Mouse (Mus musculus): ENCODE data around the gene Rilpl1. TPM values are rescaled to one million over a fixed set of nuclear protein-coding genes. Genes with fewer than 3 reads are reported as not detected.
"Not testable (repeated sequence)": the region's sequence is repeated elsewhere in the genome, so short reads cannot be mapped to it uniquely, and the experiment has no call there.

Gene Rilpl1
- 100 to 1,000 TPM; 179 to 263 (median 215) TPM for total RNA-seq (2022)

DNA sequence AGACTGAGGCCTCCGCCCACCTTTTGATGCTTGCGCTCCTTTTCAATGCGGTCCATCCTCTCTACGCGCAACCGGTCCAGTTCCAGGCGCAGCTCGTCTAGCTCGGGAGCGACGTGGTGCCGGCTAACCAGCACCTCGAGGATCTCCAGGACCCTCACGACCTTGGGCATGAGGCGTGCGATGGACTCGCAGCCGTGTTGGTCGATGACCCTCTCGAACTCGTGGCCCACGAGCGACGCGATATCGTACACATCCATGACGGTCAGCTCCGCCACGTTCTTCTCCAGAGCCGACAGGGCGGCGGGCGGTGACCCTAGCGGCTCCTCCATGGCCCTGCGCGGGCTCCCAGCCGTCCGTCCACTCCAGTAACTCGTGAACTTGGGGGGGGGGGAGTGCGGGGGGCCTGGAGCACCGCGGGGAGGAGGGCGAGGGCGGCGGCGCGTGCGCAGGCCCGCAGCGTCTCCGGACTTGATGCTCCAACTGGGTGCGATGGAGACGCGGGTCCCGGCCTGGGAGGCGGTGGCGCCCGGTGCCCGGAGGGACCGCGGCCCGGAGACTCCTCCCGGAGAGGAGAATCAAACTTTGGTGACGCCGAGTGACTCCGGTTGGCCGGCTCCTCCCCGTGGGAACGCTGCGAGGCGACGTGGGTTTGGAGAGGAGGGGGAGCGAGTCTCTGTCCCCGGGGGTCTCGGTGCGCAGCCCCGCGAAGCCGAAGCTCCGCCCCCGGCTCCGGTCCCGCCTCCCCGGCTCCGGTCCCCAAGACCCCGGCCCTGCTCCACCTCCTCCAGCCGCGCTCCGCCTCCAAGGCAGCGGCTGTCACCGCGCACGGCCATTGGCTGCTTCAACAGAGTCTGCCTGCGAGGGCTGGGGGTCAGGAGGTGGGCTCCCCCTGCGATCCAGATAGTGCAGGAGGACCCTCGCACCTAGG lies at the start of gene Rilpl1:
Gene Rilpl1 (minus strand): TSS at position 737 of the 928 bp plus-strand sequence.
- DNase-seq (ENCODE audit: low spot score): peak; percentile 84

DNA sequence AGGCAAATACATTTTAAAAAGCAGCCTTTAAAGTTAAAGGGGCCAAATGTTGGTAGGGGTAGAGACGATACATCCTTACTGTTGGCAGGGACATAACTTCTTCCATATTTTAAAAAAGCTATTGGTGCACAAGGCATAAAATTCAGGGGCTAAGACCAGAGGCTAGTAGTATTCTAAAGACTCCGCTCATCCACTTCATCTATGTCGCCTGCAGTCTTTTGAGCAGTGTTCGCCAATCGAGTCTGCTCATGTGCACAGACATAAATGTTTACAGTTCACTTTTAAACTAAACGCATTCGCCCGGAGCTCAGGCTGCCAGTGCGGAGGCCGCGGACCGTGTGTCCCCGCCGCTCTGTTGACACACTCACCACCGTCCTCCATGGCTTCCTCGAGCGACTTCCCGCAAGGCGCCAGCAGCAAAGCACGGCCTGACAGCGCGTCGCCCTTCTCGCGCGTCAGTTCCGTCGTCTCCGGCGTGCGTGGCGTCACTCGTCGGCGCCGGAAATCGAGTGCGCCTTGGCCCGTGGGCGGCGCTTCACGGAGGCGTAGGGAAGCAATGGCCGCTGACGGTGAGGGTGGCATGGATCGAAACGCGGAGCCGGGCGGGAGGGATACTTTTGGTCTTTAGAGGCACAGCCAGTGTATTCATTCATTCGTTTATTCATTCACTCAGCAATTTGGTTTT lies 47.6 kb upstream of the Rilpl1 start, which contains the start of the genes Eif2b1 and Gtf2h3:
Gene Eif2b1 (minus strand): TSS at position 499 of the 685 bp plus-strand sequence.
Gene Gtf2h3 (plus strand): TSS at position 508 of the 685 bp plus-strand sequence.
- DNase-seq (ENCODE audit: low spot score): peak; percentile 91

GRCm38 (mm10) chr5:124575467-124575866 lies 44.3 kb upstream of the Rilpl1 start:
- DNase-seq (ENCODE audit: low spot score): no peak

- no peak for DNase-seq (ENCODE audit: low spot score)
These were observed 39.9 kb upstream of the Rilpl1 start for GRCm38 (mm10) chr5:124571068-124571467.

GRCm38 (mm10) chr5:124555145-124555544 lies 24.0 kb upstream of the Rilpl1 start:
- no peak for DNase-seq (ENCODE audit: low spot score)

- no peak for DNase-seq (ENCODE audit: low spot score)
These were observed 22.4 kb upstream of the Rilpl1 start for GRCm38 (mm10) chr5:124553607-124554006.

GRCm38 (mm10) chr5:124552558-124553307 lies 21.5 kb upstream of the Rilpl1 start, which contains the start of gene Ddx55:
TSS of gene Ddx55 (plus strand) at chr5:124552864.
- DNase-seq (ENCODE audit: low spot score): peak; percentile 92

GRCm38 (mm10) chr5:124552094-124552472 lies 20.9 kb upstream of the Rilpl1 start:
- no peak for DNase-seq (ENCODE audit: low spot score)

DNA sequence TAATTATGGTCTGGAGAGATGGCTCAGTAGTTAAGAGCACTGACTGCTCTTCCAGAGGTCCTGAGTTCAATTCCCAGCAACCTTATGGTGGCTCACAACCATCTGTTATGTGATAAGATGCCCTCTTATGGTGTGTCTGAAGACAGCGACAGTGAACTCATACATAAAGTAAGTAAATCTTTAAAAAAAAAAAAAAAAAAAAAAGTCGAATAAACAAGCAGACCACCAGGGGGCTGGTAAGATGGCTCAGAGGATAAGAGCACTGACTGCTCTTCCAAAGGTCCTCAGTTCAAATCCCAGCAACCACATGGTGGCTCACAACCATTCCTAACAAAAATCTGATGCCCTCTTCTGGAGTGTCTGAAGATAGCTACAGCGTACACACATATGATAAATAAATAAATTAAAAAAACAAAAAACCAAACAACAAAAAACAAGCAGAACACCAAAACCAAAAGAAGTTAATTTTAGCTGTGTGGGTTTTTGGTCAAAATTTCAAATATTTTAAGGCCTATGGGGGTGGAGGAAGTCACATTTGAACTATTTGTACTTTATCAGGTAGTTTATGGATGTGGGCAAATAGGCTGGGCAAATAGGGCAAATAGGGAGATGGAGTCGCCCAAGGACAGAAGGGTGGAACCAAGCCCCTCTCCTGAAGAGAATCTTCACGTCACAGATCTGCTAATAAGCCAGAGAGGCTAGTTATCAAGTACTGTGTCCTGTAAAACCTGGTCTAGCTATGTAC lies 20.3 kb upstream of the Rilpl1 start:
- DNase-seq (ENCODE audit: low spot score): not testable (repeated sequence)

DNA sequence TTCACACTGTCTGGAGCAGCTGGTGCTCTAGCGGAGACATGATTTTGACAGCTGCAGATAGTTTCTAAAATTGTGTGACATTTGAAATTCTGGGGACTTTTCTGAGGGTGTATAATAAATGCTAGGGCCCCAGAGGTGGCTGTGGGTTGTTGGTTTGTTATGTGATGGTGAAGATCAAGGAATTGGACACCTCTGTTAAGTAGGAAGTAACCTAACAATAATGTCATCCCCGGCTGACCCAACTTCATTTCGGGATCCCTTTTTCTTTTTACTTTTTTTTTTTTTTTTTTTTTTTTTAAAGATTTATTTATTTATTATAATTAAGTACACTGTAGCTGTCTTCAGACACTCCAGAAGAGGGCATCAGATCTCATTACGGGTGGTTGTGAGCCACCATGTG lies 19.5 kb upstream of the Rilpl1 start:
- not testable (repeated sequence) for DNase-seq (ENCODE audit: low spot score)

DNA sequence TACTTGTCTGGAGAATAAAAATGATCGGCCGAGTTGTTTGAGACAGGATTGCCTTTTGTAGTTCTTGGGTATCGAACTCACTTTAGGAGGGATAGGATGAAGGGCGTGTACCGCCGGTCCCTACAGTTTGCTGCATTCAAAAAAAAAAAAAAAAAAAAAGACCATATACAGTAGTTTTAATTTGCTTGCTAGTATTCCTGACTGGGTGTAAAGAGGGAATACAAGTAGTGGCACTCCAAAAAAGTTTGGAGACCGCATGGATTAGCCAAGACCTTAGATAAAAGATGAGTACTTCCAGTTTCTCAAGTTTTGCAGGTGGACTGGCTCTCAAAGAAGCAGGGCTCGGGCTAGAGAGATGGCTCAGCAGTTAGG lies 10.4 kb upstream of the Rilpl1 start:
- no peak for DNase-seq (ENCODE audit: low spot score)

DNA sequence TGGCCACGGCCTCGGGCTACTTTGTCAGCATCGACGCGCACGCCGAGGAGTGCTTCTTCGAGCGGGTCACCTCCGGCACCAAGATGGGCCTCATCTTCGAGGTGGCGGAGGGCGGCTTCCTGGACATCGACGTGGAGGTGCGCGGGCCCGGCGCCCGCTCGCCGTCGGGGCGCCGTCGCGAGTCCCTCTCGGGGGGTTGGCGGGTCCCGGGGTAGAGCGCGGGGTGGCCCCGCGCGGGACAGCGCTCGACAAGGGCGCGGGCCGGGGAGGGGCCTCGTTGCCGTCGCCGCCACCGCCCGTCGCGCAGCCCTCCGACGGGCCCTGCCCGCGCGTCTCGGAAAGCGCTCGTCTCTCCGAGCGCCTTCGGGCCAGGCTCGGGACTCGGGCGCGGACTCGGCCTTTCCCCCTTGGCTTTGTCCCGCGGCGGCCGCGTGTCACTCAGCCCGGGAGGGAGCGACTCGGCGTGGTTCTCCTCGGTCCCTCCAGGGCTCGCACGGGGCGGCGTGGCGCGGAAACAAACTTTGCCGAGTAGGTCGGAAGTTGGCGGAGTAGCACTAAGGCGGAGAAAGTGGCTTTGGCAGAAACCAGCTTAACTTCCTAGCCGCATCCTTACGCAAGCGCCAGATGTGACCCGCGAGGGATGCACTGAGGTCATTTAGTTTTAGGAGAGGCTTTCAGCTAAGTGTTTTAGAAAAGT lies 9.9 kb upstream of the Rilpl1 start:
- DNase-seq (ENCODE audit: low spot score): peak; percentile 69

DNA sequence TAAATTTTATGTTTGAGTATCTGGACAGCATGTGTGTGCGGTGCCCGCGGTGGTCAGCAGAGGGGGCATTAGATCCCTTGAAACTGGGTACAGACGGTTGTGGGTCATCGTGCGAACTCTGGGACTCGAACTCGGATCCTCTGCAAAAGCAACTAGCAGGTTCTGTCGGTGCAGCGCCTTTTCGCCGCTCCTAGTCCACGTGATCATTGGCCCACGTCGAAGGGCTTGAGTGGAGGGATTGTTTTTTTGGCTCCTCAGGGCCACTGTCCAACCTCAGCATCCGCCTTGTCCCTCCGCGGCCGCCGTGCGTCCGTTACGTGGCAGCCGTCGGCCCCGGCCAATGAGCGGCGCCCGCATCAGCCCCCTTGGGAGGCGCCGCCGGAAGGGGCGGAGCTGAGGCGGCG lies 9.2 kb upstream of the Rilpl1 start, which contains the start of gene Tmed2:
Gene Tmed2 (plus strand): TSS at position 313 of the 404 bp plus-strand sequence.
- peak; percentile 97 for DNase-seq (ENCODE audit: low spot score)

GRCm38 (mm10) chr5:124539905-124540304 lies 8.7 kb upstream of the Rilpl1 start:
- DNase-seq (ENCODE audit: low spot score): no peak

DNA sequence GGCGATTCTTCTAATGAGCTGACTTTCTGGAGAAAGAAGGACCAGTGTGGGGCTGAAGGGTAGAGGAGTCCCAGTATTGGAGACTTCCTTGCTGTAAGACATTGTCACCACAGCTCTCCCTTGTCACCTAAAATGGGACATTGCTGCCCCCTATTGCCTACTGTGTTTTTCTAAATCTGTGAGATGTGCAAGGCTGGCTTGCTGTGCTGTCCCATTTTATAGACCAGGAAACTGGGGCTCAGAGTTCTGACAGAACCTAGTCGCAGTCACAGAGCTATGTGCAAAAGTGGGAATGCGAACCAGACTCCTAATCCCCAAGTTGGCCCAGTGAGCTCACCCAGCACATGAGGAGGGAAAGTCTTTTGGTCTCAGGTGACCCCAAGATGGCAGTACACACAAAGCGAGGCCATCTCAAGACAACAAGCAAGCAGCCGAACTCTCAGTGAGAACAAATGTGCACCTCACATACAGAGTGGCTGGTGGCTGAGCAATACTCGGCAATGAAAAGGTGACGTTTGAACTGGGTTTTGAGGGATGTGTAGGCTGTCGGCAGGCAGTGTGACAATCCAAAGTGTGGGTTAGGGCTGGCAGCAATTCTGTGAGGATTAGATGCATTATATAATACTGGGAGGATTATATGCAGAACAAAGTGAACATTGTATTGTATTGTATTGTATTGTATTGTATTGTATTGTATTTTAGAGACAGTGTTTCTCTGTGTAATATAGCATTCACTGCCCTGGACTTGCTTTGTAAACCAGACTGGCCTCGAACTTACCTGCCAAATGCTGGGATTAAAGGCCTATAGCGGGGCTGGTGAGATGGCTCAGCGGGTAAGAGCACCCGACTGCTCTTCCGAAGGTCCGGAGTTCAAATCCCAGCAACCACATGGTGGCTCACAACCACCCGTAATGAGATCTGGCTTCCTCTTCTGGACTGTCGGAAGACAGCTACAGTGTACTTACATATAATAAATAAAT lies 7.9 kb upstream of the Rilpl1 start:
- DNase-seq (ENCODE audit: low spot score): peak; percentile 82

DNA sequence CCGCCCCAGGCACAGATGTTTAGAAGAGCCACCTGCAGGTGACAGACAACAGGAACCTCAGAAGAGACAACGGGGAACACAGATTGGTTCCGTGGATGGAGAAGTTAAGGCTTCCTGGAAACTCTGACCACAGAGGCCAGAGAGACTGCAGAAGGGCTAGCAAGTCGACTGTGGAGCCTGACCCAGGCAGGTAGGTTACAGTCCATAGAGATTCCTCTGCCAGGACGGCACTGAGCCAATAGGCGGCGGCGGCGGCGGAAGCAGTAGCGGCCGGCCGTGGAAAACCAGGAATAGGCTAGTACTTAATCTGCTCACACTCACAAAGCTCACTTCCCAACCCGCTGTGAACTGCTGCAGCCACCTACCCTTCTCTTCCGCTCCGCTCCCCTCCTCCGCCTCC lies 5.6 kb upstream of the Rilpl1 start:
- peak; percentile 66 for DNase-seq (ENCODE audit: low spot score)

- no peak for DNase-seq (ENCODE audit: low spot score)
These were observed 3.8 kb upstream of the Rilpl1 start for GRCm38 (mm10) chr5:124535016-124535415.

GRCm38 (mm10) chr5:124532451-124532850 lies 1.3 kb upstream of the Rilpl1 start:
- DNase-seq (ENCODE audit: low spot score): no peak

GRCm38 (mm10) chr5:124531583-124531930 lies 366 bp upstream of the Rilpl1 start:
- DNase-seq (ENCODE audit: low spot score): no peak
